Mouse (Mus musculus) limb, embryonic 14.5 days (tissue): ENCODE data around the gene Usp47. TPM values are rescaled to one million over a fixed set of nuclear protein-coding genes. Genes with fewer than 3 reads are reported as not detected.

Experiments used
- ATAC-seq: fragments of 200-750 bp; cut with Nextera tagmentation; 2 replicates; pipeline ENCODE4 v1.8.0; 2017; ENCODE audit warnings: low read depth, moderate number of reproducible peaks, moderate TSS enrichment; ENCODE audit not compliant: low FRiP score
- DNase-seq: peaks from one replicate; pipeline ENCODE4 v3.0.0-alpha.2; 2015; ENCODE audit warnings: low spot score
- H3K27ac ChIP-seq: fragments of 300-500 bp; sonication (generic); replicated peaks from 2 replicates; pipeline ENCODE4 v1.5.1; 2014; ENCODE audit warnings: low read depth, mild to moderate bottlenecking, low read length, moderate library complexity, mixed read lengths
- H3K27me3 ChIP-seq: fragments of 300-500 bp; sonication (generic); 2 replicates; pipeline ENCODE4 v1.6.1; 2014; ENCODE audit warnings: low read length, mixed read lengths; ENCODE audit not compliant: control insufficient read depth, insufficient read depth
- H3K36me3 ChIP-seq: fragments of 300-500 bp; sonication (generic); 2 replicates; pipeline ENCODE4 v1.6.1; 2014; ENCODE audit warnings: mild to moderate bottlenecking, low read length, moderate library complexity, mixed read lengths; ENCODE audit not compliant: control insufficient read depth, insufficient read depth
- H3K4me1 ChIP-seq: fragments of 300-500 bp; sonication (generic); 2 replicates; pipeline ENCODE4 v1.6.1; 2014; ENCODE audit warnings: antibody characterized with exemption, low read length, mixed read lengths; ENCODE audit not compliant: control insufficient read depth, insufficient read depth
- H3K4me2 ChIP-seq: fragments of 300-500 bp; sonication (generic); replicated peaks from 2 replicates; pipeline ENCODE4 v1.6.1; 2014; ENCODE audit warnings: low read depth, mild to moderate bottlenecking, low read length, moderate library complexity; ENCODE audit not compliant: severe bottlenecking
- H3K4me3 ChIP-seq: fragments of 300-500 bp; sonication (generic); replicated peaks from 2 replicates; pipeline ENCODE4 v1.5.1; 2014; ENCODE audit warnings: low read length
- H3K9ac ChIP-seq: fragments of 300-500 bp; sonication (generic); 2 replicates; pipeline ENCODE4 v1.6.1; 2014; ENCODE audit warnings: mild to moderate bottlenecking, low read depth, low read length, moderate library complexity; ENCODE audit not compliant: severe bottlenecking
- H3K9me3 ChIP-seq: fragments of 300-500 bp; sonication (generic); 2 replicates; pipeline ENCODE4 v1.6.1; 2016; ENCODE audit warnings: low read length; ENCODE audit not compliant: control insufficient read depth
- POLR2A ChIP-seq: fragments of 200-500 bp; IDR thresholded peaks from 2 replicates; pipeline ENCODE4 v1.8.0; 2012; ENCODE audit warnings: inconsistent platforms, mild to moderate bottlenecking, moderate library complexity, borderline replicate concordance; ENCODE audit not compliant: insufficient read depth, insufficient read length; ENCODE audit errors: extremely low read depth
- WGBS: fragments of 180-500 bp; shearing (Covaris S2); extraction: QIAGEN DNeasy Blood & Tissue Kit; methylation state at CpG from one replicate; pipeline ENCODE4 v1.1.7; 2014; 5-methylcytosine and 5-hydroxymethylcytosine counted together
- polyA plus RNA-seq, 2 experiments: library from polyadenylated mRNA; depleted of rRNA in 1 of 2; stranded (reverse) in 1 of 2; unstranded in 1 of 2; fragments of >200 nt; fragmentation: Nextera tagmentation in 1 of 2; extraction: Ambion mirVana in 1 of 2; gene quantifications; 2 replicates each; pipeline versions ENCODE4 v1.2.1 to v1.2.3; 2012 to 2014

Usp47 gene
- polyA plus RNA-seq, 2 experiments = 51.9 to 81.2 TPM

- no peak for ATAC-seq
- peaks cover 80% of the 10 kb centered on the region for H3K36me3 ChIP-seq
- TF ChIP-seq POLR2A = no peak
Measured at GRCm38 (mm10) chr7:112108757-112109156, 85.5 kb downstream of the Usp47 start.

DNA sequence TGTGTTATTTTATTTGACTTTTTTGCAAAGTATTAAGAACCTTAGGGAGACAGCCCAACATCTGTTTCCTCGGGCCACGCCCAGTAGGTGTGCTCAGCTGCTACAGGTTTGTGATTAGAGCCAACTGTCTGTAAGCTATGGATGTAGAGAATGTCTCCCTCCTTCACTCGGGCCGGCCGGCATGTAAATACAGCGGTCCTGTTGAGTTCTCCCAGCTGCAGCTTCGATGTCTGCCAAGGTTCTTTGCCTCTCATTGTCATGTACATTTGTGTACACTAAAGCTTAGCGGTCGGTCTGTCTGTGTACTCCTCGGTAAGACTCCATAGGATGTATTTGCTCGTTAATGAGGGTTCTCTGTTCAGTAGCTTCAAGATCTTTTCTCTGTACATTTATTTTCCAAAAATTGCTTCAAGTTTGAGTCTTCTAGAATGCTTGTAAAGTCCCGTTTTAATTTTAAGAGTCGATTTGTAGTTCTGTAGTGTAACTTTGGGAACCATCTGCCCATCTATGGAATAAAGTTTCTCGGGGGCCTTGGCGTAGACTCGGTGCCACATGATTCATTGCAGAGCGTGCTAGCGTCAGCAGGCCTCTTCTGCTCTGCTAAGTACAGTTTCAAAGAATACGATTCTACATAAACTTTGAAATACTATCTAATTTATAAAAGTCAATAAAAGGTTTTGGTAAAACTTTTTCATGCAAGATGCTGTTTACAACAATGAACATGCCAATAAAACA is 87.5 kb downstream of the Usp47 start:
- no peak for TF ChIP-seq POLR2A
- H3K4me3 ChIP-seq = no peak overlapping the region
- H3K27ac ChIP-seq = no peak overlapping the region
- no peaks in the 10 kb centered on the region for H3K4me1 ChIP-seq
- no peak for DNase-seq
- no peak for ATAC-seq
- H3K4me2 ChIP-seq = no peak overlapping the region
- no peak overlapping the region for H3K9ac ChIP-seq
- no peaks in the 10 kb centered on the region for H3K9me3 ChIP-seq
- peaks cover 61% of the 10 kb centered on the region for H3K36me3 ChIP-seq
- no peaks in the 10 kb centered on the region for H3K27me3 ChIP-seq
- 91% methylated on average over 19 of the region's 19 CpGs for WGBS

More at GRCm38 (mm10) chr7:112108757-112109156, 85.5 kb downstream of the Usp47 start:
- H3K9me3 ChIP-seq = no peaks in the 10 kb centered on the region
- H3K27ac ChIP-seq = no peak overlapping the region
- no peaks in the 10 kb centered on the region for H3K4me1 ChIP-seq
- no peaks in the 10 kb centered on the region for H3K27me3 ChIP-seq
- H3K4me3 ChIP-seq = no peak overlapping the region
- H3K9ac ChIP-seq = no peak overlapping the region
- no peak overlapping the region for H3K4me2 ChIP-seq
- DNase-seq = no peak

DNA sequence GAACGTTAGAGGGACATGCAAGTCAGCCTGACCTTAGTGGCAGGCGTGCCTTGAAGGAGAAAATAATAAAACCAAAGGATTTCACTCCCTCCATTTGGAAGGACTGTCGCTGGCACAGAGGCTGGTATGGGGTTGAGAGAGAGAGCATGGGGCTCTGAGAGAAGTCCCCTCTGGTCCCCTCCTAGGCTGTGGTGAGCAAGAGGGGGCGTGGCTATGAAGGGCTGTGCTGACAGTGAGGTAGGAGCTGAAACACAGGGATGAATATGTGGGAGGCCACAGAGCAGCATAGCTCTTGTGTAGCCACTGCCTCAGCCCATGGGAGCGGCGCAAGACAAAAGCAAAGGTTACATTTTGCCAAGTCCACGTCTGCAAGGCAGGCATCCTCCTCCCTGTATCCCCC is 94.2 kb downstream of the Usp47 start:
- no peak overlapping the region for H3K4me2 ChIP-seq
- WGBS = 86% methylated on average over 7 of the region's 7 CpGs

DNA sequence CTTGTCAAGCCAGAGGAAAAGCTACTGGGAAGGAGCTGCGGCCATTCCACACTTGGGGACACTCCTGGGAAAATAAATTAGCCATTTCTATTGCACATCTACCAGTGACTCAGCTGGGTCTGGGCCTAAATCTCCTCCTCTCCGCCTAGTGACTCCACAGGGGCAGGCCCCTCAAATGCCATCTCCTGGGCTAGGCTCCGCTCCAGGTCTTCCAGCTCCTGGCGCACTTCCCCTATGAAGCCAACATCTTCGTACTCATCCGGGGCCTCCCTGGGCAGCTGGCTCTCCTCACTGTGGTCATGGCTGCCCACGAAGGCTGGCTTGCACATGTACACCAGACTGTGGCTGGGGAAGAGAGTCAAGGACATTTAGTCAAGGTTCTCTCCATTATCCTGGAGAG is 94.8 kb downstream of the Usp47 start:
- DNase-seq (no peak), ATAC-seq (no peak)
- H3K4me2 ChIP-seq = no peak overlapping the region
- H3K9ac ChIP-seq = no peak overlapping the region
- H3K4me1 ChIP-seq = peaks cover 21% of the 10 kb centered on the region
- H3K27me3 ChIP-seq = no peaks in the 10 kb centered on the region
- 92% methylated on average over 7 of the region's 7 CpGs for WGBS
- no peaks in the 10 kb centered on the region for H3K9me3 ChIP-seq
- no peak overlapping the region for H3K4me3 ChIP-seq
- peaks cover 23% of the 10 kb centered on the region for H3K36me3 ChIP-seq
- no peak overlapping the region for H3K27ac ChIP-seq
- TF ChIP-seq POLR2A = no peak

More for the DNA sequence above, 94.2 kb downstream of the Usp47 start:
- Histone ChIP-seq H3K9ac (no peak overlapping the region), H3K4me3 (no peak overlapping the region), H3K27me3 (no peaks in the 10 kb centered on the region), H3K9me3 (no peaks in the 10 kb centered on the region), H3K27ac (no peak overlapping the region), H3K4me1 (peaks cover 19% of the 10 kb centered on the region), H3K36me3 (peaks cover 24% of the 10 kb centered on the region)
- no peak for TF ChIP-seq POLR2A
- no peak for ATAC-seq
- DNase-seq = no peak

- DNase-seq (no peak), ATAC-seq (no peak)
- 82% methylated on average over 7 of the region's 7 CpGs for WGBS
- Histone ChIP-seq H3K4me1 (peaks cover 21% of the 10 kb centered on the region), H3K4me3 (no peak overlapping the region), H3K36me3 (peaks cover 23% of the 10 kb centered on the region), H3K9ac (no peak overlapping the region), H3K4me2 (no peak overlapping the region), H3K27ac (no peak overlapping the region), H3K27me3 (no peaks in the 10 kb centered on the region), H3K9me3 (no peaks in the 10 kb centered on the region)
- no peak for TF ChIP-seq POLR2A
Measured at GRCm38 (mm10) chr7:112119248-112119647, 95.9 kb downstream of the Usp47 start.
